Mouse (Mus musculus): ENCODE results near the gene Pgghg. TPM values are rescaled to one million over a fixed set of nuclear protein-coding genes. Genes with fewer than 3 reads are reported as not detected.

Pgghg gene
- polyA plus RNA-seq, 1 experiment = 15.1 TPM

- no peaks in the 10 kb centered on the region for H3K4me1 ChIP-seq (ENCODE audit: control insufficient read depth, insufficient read depth, insufficient read length, low read length)
- H3K36me3 ChIP-seq (ENCODE audit: control insufficient read depth, insufficient read depth, low read length) = peaks cover 6% of the 10 kb centered on the region
- no peak overlapping the region for H3K27ac ChIP-seq (ENCODE audit: insufficient read depth, low read depth, low read length)
- no peaks in the 10 kb centered on the region for H3K27me3 ChIP-seq (ENCODE audit: control insufficient read depth, insufficient read depth, low read length)
- peak; percentile 97; the same call in 1 of the 2 replicates for TF ChIP-seq CTCF (IDR thresholded peaks at IDR 0.05; ENCODE audit: extremely low read depth, insufficient read length, insufficient replicate concordance, low read depth, low read length)
- no peak for TF ChIP-seq POLR2A (IDR thresholded peaks at IDR 0.05; ENCODE audit: low read depth, low read length)
- no peak overlapping the region for H3K4me3 ChIP-seq (ENCODE audit: low read depth, low read length)
- 26% methylated on average over 13 of the region's 13 CpGs for WGBS
Observed at GRCm38 (mm10) chr7:140903212-140903611, 38.0 kb upstream of the Pgghg start.

DNA sequence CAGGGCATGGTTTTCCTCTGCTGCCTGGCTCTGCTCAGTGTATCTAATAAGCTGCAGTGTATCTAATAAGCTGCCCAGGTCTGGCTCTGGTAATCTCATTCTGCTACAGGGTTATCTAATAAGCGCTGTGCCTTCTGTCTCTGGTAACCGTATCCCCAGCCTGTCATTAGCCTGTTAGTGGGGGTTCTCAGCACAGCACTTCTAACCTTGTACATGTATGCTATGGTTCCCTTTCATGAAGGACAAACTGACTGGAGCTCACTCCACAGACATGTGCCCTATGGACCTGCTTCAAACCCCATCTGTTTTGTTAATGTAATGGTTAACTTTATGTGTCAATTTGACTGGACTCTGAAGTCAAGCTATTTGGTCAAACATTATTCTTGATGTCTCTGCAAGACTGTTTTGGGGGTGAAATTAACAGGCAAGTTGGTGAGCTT, 35.5 kb upstream of the Pgghg start:
- H3K4me1 ChIP-seq (ENCODE audit: control insufficient read depth, insufficient read depth, insufficient read length, low read length) = peaks cover 2% of the 10 kb centered on the region; the same call in 1 of the 2 replicates
- no peak overlapping the region for H3K27ac ChIP-seq (ENCODE audit: insufficient read depth, low read depth, low read length)
- 81% methylated on average over 2 of the region's 2 CpGs for WGBS
- TF ChIP-seq CTCF (IDR thresholded peaks at IDR 0.05; ENCODE audit: extremely low read depth, insufficient read length, insufficient replicate concordance, low read depth, low read length) = no peak
- TF ChIP-seq POLR2A (IDR thresholded peaks at IDR 0.05; ENCODE audit: low read depth, low read length) = no peak
- H3K4me3 ChIP-seq (ENCODE audit: low read depth, low read length) = no peak overlapping the region
- H3K27me3 ChIP-seq (ENCODE audit: control insufficient read depth, insufficient read depth, low read length) = no peaks in the 10 kb centered on the region
- H3K36me3 ChIP-seq (ENCODE audit: control insufficient read depth, insufficient read depth, low read length) = no peaks in the 10 kb centered on the region

DNA sequence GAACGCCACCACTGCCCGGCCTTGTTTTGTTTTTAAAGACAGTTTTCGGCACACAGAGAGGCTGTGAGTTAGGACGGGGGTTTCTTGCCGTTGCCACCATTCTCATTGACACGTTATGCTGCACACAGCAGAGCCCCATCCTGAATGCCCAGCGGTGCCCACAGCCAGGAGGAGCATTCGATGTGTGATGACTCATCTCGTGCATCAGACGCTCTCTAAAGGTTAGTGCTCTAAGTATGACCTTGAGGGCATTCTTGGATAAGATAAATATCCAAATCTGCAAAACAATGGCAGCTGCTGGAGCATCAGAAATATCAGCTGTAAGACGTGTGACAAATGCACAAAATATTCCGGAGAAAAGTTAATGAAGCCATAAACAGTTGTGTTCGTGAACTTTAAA, 34.1 kb upstream of the Pgghg start:
- Histone ChIP-seq H3K36me3 (ENCODE audit: control insufficient read depth, insufficient read depth, low read length) (no peaks in the 10 kb centered on the region), H3K27ac (ENCODE audit: insufficient read depth, low read depth, low read length) (no peak overlapping the region), H3K4me1 (ENCODE audit: control insufficient read depth, insufficient read depth, insufficient read length, low read length) (peaks cover 2% of the 10 kb centered on the region; the same call in 1 of the 2 replicates), H3K4me3 (ENCODE audit: low read depth, low read length) (no peak overlapping the region), H3K27me3 (ENCODE audit: control insufficient read depth, insufficient read depth, low read length) (no peaks in the 10 kb centered on the region)
- 79% methylated on average over 13 of the region's 13 CpGs for WGBS
- TF ChIP-seq POLR2A (IDR thresholded peaks at IDR 0.05; ENCODE audit: low read depth, low read length) (no peak), CTCF (IDR thresholded peaks at IDR 0.05; ENCODE audit: extremely low read depth, insufficient read length, insufficient replicate concordance, low read depth, low read length) (no peak)

DNA sequence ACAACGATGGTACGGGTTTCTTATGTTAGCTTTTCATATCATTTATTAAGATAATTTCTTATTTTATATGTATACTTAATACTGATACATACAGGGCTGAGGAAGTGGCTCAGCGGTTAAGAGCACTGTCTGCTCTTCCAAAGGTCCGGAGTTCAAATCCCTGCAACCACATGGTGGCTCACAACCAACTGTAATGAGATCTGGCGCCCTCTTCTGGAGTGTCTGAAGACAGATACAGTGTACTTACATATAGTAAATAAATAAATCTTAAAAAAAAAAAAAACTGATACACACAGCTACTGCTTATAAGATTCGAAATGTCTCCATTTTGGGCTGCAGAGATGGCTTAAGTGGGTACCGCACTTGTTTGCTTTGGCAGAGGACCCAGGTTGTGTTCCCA, 33.5 kb upstream of the Pgghg start:
- no peaks in the 10 kb centered on the region for H3K27me3 ChIP-seq (ENCODE audit: control insufficient read depth, insufficient read depth, low read length)
- peaks cover 5% of the 10 kb centered on the region for H3K4me1 ChIP-seq (ENCODE audit: control insufficient read depth, insufficient read depth, insufficient read length, low read length)
- H3K36me3 ChIP-seq (ENCODE audit: control insufficient read depth, insufficient read depth, low read length) = no peaks in the 10 kb centered on the region
- TF ChIP-seq CTCF (IDR thresholded peaks at IDR 0.05; ENCODE audit: extremely low read depth, insufficient read length, insufficient replicate concordance, low read depth, low read length) = no peak
- TF ChIP-seq POLR2A (IDR thresholded peaks at IDR 0.05; ENCODE audit: low read depth, low read length) = no peak
- no peak overlapping the region for H3K4me3 ChIP-seq (ENCODE audit: low read depth, low read length)
- WGBS = 86% methylated on average over 7 of the region's 7 CpGs
- no peak overlapping the region for H3K27ac ChIP-seq (ENCODE audit: insufficient read depth, low read depth, low read length)

DNA sequence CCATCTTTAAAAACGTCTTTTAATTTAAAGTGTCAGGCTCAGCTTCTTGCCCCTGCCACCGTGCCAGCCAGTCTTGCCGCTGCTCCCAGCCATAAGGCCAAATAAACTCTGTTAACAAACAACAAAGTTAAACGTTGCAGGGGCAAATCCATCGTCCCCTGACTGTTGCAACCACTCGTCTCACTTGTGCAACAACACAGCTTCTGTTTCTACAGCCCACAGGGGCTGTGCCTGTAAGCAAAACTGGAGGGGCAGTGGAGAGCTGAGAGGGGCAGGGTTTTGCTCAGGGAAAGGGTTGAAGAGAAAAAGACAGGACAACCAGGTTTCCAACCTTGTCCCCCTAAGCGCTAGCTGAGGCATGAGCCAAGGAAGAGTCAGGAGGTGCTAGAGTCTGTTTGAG, 33.0 kb upstream of the Pgghg start:
- WGBS = 49% methylated on average over 7 of the region's 7 CpGs
- Histone ChIP-seq H3K4me3 (ENCODE audit: low read depth, low read length) (no peak overlapping the region), H3K27ac (ENCODE audit: insufficient read depth, low read depth, low read length) (no peak overlapping the region), H3K36me3 (ENCODE audit: control insufficient read depth, insufficient read depth, low read length) (no peaks in the 10 kb centered on the region), H3K4me1 (ENCODE audit: control insufficient read depth, insufficient read depth, insufficient read length, low read length) (peaks cover 5% of the 10 kb centered on the region), H3K27me3 (ENCODE audit: control insufficient read depth, insufficient read depth, low read length) (no peaks in the 10 kb centered on the region)
- TF ChIP-seq CTCF (IDR thresholded peaks at IDR 0.05; ENCODE audit: extremely low read depth, insufficient read length, insufficient replicate concordance, low read depth, low read length) (no peak), POLR2A (IDR thresholded peaks at IDR 0.05; ENCODE audit: low read depth, low read length) (no peak)

DNA sequence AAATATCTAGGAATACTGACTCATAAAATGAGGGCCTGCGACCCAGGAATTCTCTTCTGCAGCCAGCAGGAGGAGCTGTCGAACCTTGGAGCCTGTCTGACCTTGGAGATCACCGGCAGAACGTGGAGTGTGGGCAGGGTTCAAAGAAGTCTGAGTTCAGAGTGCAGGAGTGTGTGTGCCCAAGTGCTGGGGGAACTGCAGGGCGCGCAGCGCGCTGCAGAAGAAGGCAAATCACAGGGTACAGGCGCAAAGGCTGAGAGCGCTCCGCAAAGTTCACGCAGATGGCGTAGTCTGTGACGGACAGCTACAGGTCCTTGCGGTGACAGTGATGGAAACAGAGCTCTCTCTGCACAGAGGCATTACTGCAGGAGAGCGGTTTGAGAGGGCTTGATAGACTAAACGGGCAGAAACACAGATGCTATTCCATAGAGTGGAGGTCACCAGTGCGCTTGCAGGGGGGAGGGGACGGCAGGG, 32.5 kb upstream of the Pgghg start:
- peak overlapping the region; percentile 34 for H3K4me3 ChIP-seq (ENCODE audit: low read depth, low read length)
- no peak overlapping the region for H3K27ac ChIP-seq (ENCODE audit: insufficient read depth, low read depth, low read length)
- H3K27me3 ChIP-seq (ENCODE audit: control insufficient read depth, insufficient read depth, low read length) = no peaks in the 10 kb centered on the region
- WGBS = under 1% methylated on average over 19 of the region's 19 CpGs
- TF ChIP-seq POLR2A (IDR thresholded peaks at IDR 0.05; ENCODE audit: low read depth, low read length) (no peak), CTCF (IDR thresholded peaks at IDR 0.05; ENCODE audit: extremely low read depth, insufficient read length, insufficient replicate concordance, low read depth, low read length) (peak; percentile 96)
- peaks cover 5% of the 10 kb centered on the region for H3K4me1 ChIP-seq (ENCODE audit: control insufficient read depth, insufficient read depth, insufficient read length, low read length)
- no peaks in the 10 kb centered on the region for H3K36me3 ChIP-seq (ENCODE audit: control insufficient read depth, insufficient read depth, low read length)

DNA sequence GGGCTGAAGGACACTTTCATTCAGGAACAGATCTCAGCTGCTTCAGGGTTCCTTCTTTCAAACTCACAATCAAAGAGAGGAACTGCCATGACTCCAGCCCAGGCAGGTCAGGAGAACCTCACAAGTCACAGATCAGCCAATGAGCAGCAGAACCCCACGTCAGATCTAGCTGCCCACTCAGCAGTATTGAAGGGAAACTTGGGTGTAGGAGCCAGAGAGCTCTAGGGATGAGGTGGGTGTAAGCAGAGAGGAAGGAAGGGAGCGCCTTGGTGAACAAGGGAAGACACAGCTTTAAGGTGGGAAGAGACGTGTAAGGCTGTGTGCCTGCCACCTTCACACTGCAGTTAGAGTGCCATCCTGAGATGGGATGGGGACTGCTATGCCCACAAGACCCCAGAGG, 28.9 kb upstream of the Pgghg start:
- H3K4me3 ChIP-seq (ENCODE audit: low read depth, low read length) = no peak overlapping the region
- H3K27me3 ChIP-seq (ENCODE audit: control insufficient read depth, insufficient read depth, low read length) = no peaks in the 10 kb centered on the region
- WGBS = 20% methylated on average over 3 of the region's 3 CpGs
- H3K27ac ChIP-seq (ENCODE audit: insufficient read depth, low read depth, low read length) = peak overlapping the region; percentile 96
- TF ChIP-seq CTCF (IDR thresholded peaks at IDR 0.05; ENCODE audit: extremely low read depth, insufficient read length, insufficient replicate concordance, low read depth, low read length) (no peak), POLR2A (IDR thresholded peaks at IDR 0.05; ENCODE audit: low read depth, low read length) (no peak)
- no peaks in the 10 kb centered on the region for H3K36me3 ChIP-seq (ENCODE audit: control insufficient read depth, insufficient read depth, low read length)
- peaks cover 26% of the 10 kb centered on the region for H3K4me1 ChIP-seq (ENCODE audit: control insufficient read depth, insufficient read depth, insufficient read length, low read length)

Data from small intestine, adult 2 months (tissue).